ENCODE assay signal across 24 mouse cellular contexts in genomic region chr15:102273982-102274716, GRCm38 (mm10). TPM values are rescaled to one million over a fixed set of nuclear protein-coding genes. Genes with fewer than 3 reads are reported as not detected.
DNase-seq lines count a peak whose midpoint lies in the region; ATAC-seq and TF ChIP-seq lines count a peak whose summit lies in the region.
"Had no signal": no experiment of that assay in that cellular context is flagged by ENCODE, and none has a peak within 500 bp of the region (broad histone marks: within the 10 kb centered on the region; RNA-seq: fewer than 3 reads in every experiment).

No protein-coding gene starts in this region.

- H3K27ac ChIP-seq in embryonic facial prominence, embryonic 15.5 days (replicated peaks) = 0 out of 2 replicates have a peak overlapping the region, but pooled peaks have one; percentile 22
- no peak overlapping the region for H3K27ac ChIP-seq in embryonic facial prominence, embryonic 10.5 days (replicated peaks)
- H3K27ac ChIP-seq in liver, embryonic 14.5 days = no peak overlapping the region
- no peak overlapping the region for H3K27ac ChIP-seq in ES-Bruce4 (ENCODE audit: insufficient read depth, low read length)
- H3K27ac ChIP-seq: embryonic facial prominence, embryonic 12.5 days; heart, embryonic 10.5 days; midbrain, embryonic 13.5 days; neural tube, embryonic 15.5 days had no signal

- peak; percentile 17; the same call in 1 of the 2 replicates for TF ChIP-seq CTCF in liver, embryonic 14.5 days (IDR thresholded peaks at IDR 0.05; ENCODE audit: low read depth)
- peak; percentile 7 for TF ChIP-seq CTCF in ES-Bruce4 (IDR thresholded peaks at IDR 0.05; ENCODE audit: low read depth, low read length)

- no peak overlapping the region for H3K4me2 ChIP-seq in embryonic facial prominence, embryonic 15.5 days (replicated peaks)
- no peak overlapping the region for H3K4me2 ChIP-seq in liver, embryonic 14.5 days (ENCODE audit: low read depth)
- H3K4me2 ChIP-seq: embryonic facial prominence, embryonic 12.5 days; midbrain, embryonic 13.5 days; neural tube, embryonic 15.5 days had no signal

- no peak for DNase-seq in embryonic facial prominence, embryonic 10.5 days (ENCODE audit: low spot score)
- no peak for DNase-seq in liver, embryonic 14.5 days (ENCODE audit: low read depth in 3 of 3, low spot score in 3 of 3)
- no peak for DNase-seq in liver
- no peak for DNase-seq in kidney, postnatal 4 days
- DNase-seq in kidney, postnatal 10 days = no peak
- DNase-seq: adrenal gland, postnatal 36 days; cerebellum, adult 8-10 months; gastrocnemius, postnatal 25 days; left cerebral cortex, postnatal 4 days; right cerebral cortex, postnatal 14 days; spleen, adult 18-20 months; thymus, postnatal 4 days had no signal

- 74% methylated on average over 6 of the region's 6 CpGs for WGBS in embryonic facial prominence, embryonic 15.5 days
- 75% methylated on average over 6 of the region's 6 CpGs for WGBS in embryonic facial prominence, embryonic 10.5 days
- WGBS in liver, embryonic 14.5 days (ENCODE audit: insufficient replicate concordance) = 54% methylated on average over 6 of the region's 6 CpGs

- TF ChIP-seq POLR2A in ES-Bruce4 (IDR thresholded peaks at IDR 0.05; ENCODE audit: insufficient read depth, low read length) = no peak

- peaks cover 21% of the 10 kb centered on the region for H3K4me1 ChIP-seq in embryonic facial prominence, embryonic 15.5 days
- peaks cover 29% of the 10 kb centered on the region for H3K4me1 ChIP-seq in embryonic facial prominence, embryonic 10.5 days
- H3K4me1 ChIP-seq in liver, embryonic 14.5 days (replicated peaks; ENCODE audit: control insufficient read depth in 2 of 2, insufficient read depth in 2 of 2, low read length in 1 of 2) = peaks cover 2 to 3% of the 10 kb centered on the region in 2 experiments; a peak in 2 of 4 replicates
- no peaks in the 10 kb centered on the region for H3K4me1 ChIP-seq in ES-Bruce4 (ENCODE audit: control insufficient read depth, insufficient read depth, low read length)

- no peak overlapping the region for H3K9ac ChIP-seq in embryonic facial prominence, embryonic 15.5 days
- H3K9ac ChIP-seq in liver, embryonic 14.5 days (replicated peaks) = no peak overlapping the region
- H3K9ac ChIP-seq in ES-Bruce4 (ENCODE audit: low read depth, poor library complexity, severe bottlenecking) = no peak overlapping the region
- H3K9ac ChIP-seq: embryonic facial prominence, embryonic 12.5 days; midbrain, embryonic 13.5 days; neural tube, embryonic 15.5 days had no signal

- H3K27me3 ChIP-seq in embryonic facial prominence, embryonic 15.5 days = no peaks in the 10 kb centered on the region
- peaks cover 17% of the 10 kb centered on the region for H3K27me3 ChIP-seq in embryonic facial prominence, embryonic 10.5 days (replicated peaks; ENCODE audit: low read depth, poor library complexity, severe bottlenecking)
- peaks cover 9% of the 10 kb centered on the region for H3K27me3 ChIP-seq in liver, embryonic 14.5 days (ENCODE audit: control insufficient read depth, insufficient read depth, low read length)
- no peaks in the 10 kb centered on the region for H3K27me3 ChIP-seq in ES-Bruce4 (ENCODE audit: control insufficient read depth, insufficient read depth, low read length, poor library complexity, severe bottlenecking)
- H3K27me3 ChIP-seq: embryonic facial prominence, embryonic 12.5 days had no signal

- ATAC-seq in embryonic facial prominence, embryonic 15.5 days (ENCODE audit: insufficient number of reproducible peaks, low FRiP score, low TSS enrichment, low read depth) = no peak
- ATAC-seq in liver, embryonic 14.5 days (ENCODE audit: insufficient read depth) = no peak
- ATAC-seq in common myeloid progenitor, adult 5-6 weeks (replicated peaks; ENCODE audit: low read depth, poor library complexity, severe bottlenecking) = peak; percentile 24; the same call in 1 of the 2 replicates
- ATAC-seq: forebrain, embryonic 14.5 days; midbrain, embryonic 13.5 days had no signal

- H3K9me3 ChIP-seq in embryonic facial prominence, embryonic 15.5 days (replicated peaks) = no peaks in the 10 kb centered on the region
- no peaks in the 10 kb centered on the region for H3K9me3 ChIP-seq in embryonic facial prominence, embryonic 10.5 days
- no peaks in the 10 kb centered on the region for H3K9me3 ChIP-seq in liver, embryonic 14.5 days (ENCODE audit: control insufficient read depth, low read length)
- no peaks in the 10 kb centered on the region for H3K9me3 ChIP-seq in ES-Bruce4 (replicated peaks; ENCODE audit: control insufficient read depth, insufficient read depth, low read length, poor library complexity, severe bottlenecking)
- H3K9me3 ChIP-seq: embryonic facial prominence, embryonic 12.5 days; heart, embryonic 10.5 days; midbrain, embryonic 13.5 days; neural tube, embryonic 15.5 days had no signal

- no peaks in the 10 kb centered on the region for H3K36me3 ChIP-seq in embryonic facial prominence, embryonic 15.5 days
- no peaks in the 10 kb centered on the region for H3K36me3 ChIP-seq in embryonic facial prominence, embryonic 10.5 days (replicated peaks)
- no peaks in the 10 kb centered on the region for H3K36me3 ChIP-seq in liver, embryonic 14.5 days (replicated peaks; ENCODE audit: control insufficient read depth, insufficient read depth, low read depth)
- H3K36me3 ChIP-seq in ES-Bruce4 (ENCODE audit: control insufficient read depth, insufficient read depth, low read length, poor library complexity, severe bottlenecking) = no peaks in the 10 kb centered on the region
- H3K36me3 ChIP-seq: embryonic facial prominence, embryonic 12.5 days; heart, embryonic 10.5 days; midbrain, embryonic 13.5 days; neural tube, embryonic 15.5 days had no signal

- H3K4me3 ChIP-seq in embryonic facial prominence, embryonic 15.5 days (replicated peaks) = no peak overlapping the region
- H3K4me3 ChIP-seq in embryonic facial prominence, embryonic 10.5 days = no peak overlapping the region
- no peak overlapping the region for H3K4me3 ChIP-seq in liver, embryonic 14.5 days (ENCODE audit: insufficient read depth in 1 of 2, low read depth in 2 of 2, low read length in 2 of 2)
- no peak overlapping the region for H3K4me3 ChIP-seq in ES-Bruce4 (ENCODE audit: low read depth, low read length)
- H3K4me3 ChIP-seq: embryonic facial prominence, embryonic 12.5 days; heart, embryonic 10.5 days; midbrain, embryonic 13.5 days; neural tube, embryonic 15.5 days had no signal

- no peak for TF ChIP-seq EP300 in liver, embryonic 14.5 days (IDR thresholded peaks at IDR 0.05; ENCODE audit: low read depth)
- TF ChIP-seq EP300 in ES-Bruce4 (IDR thresholded peaks at IDR 0.05; ENCODE audit: insufficient read depth, low read depth, low read length) = no peak

RNA-seq across cellular contexts. Expression of gene Gm9918, which starts 3.8 kb away (rescaled TPM):
- 1.6 and 1.7 TPM in 2 replicates for polyA plus RNA-seq in embryonic facial prominence, embryonic 15.5 days (2015; fragmentation: Nextera tagmentation; extraction: Ambion mirVana)
- 0.75 and 1.3 TPM in 2 replicates for polyA plus RNA-seq in embryonic facial prominence, embryonic 10.5 days (2016; fragmentation: Nextera tagmentation; extraction: Ambion mirVana)
- 0.04 TPM in 1 of 2 replicates, not detected in the other for polyA plus RNA-seq in liver, embryonic 14.5 days (2012; rRNA removed)
- 0.04 TPM in 1 of 2 replicates, not detected in the other for polyA plus RNA-seq in liver, embryonic 14.5 days (2014; fragmentation: Nextera tagmentation; extraction: Ambion mirVana)
- polyA plus RNA-seq in ES-Bruce4 (2011; ENCODE audit: insufficient read depth, insufficient read length, low read depth, missing spikeins) = 0.81 and 1.1 TPM in 2 replicates
- not detected in 2 replicates for total RNA-seq in common myeloid progenitor, adult 5-6 weeks (2017)
- total RNA-seq: adrenal gland, postnatal 36 days; gastrocnemius, postnatal 25 days; layer of hippocampus, adult 18-20 months; left cerebral cortex, postnatal 4 days; liver, adult 2 months; megakaryocyte progenitor cell, adult 5-6 weeks had no signal
- polyA plus RNA-seq: forebrain, embryonic 14.5 days; heart, postnatal 0 days had no signal

RNA-seq across cellular contexts. Expression of gene Mfsd5, which starts 5.1 kb away (rescaled TPM):
- polyA plus RNA-seq in embryonic facial prominence, embryonic 15.5 days (2015; fragmentation: Nextera tagmentation; extraction: Ambion mirVana) = 84.0 and 88.6 TPM in 2 replicates
- polyA plus RNA-seq in embryonic facial prominence, embryonic 10.5 days (2016; fragmentation: Nextera tagmentation; extraction: Ambion mirVana) = 63.2 and 66.4 TPM in 2 replicates
- 13.4 and 15.4 TPM in 2 replicates for polyA plus RNA-seq in liver, embryonic 14.5 days (2012; rRNA removed)
- polyA plus RNA-seq in liver, embryonic 14.5 days (2014; fragmentation: Nextera tagmentation; extraction: Ambion mirVana) = 21.2 and 23.5 TPM in 2 replicates
- polyA plus RNA-seq in ES-Bruce4 (2011; ENCODE audit: insufficient read depth, insufficient read length, low read depth, missing spikeins) = 23.2 and 28.0 TPM in 2 replicates
- total RNA-seq in common myeloid progenitor, adult 5-6 weeks (2017) = 16.8 and 21.0 TPM in 2 replicates

RNA-seq across cellular contexts. Expression of gene Rarg, which starts 16.8 kb away (rescaled TPM):
- polyA plus RNA-seq in embryonic facial prominence, embryonic 15.5 days (2015; fragmentation: Nextera tagmentation; extraction: Ambion mirVana) = 112 and 123 TPM in 2 replicates
- polyA plus RNA-seq in embryonic facial prominence, embryonic 10.5 days (2016; fragmentation: Nextera tagmentation; extraction: Ambion mirVana) = 77.8 and 90.2 TPM in 2 replicates
- polyA plus RNA-seq in liver, embryonic 14.5 days (2012; rRNA removed) = 2.3 and 2.5 TPM in 2 replicates
- 1.9 and 2.1 TPM in 2 replicates for polyA plus RNA-seq in liver, embryonic 14.5 days (2014; fragmentation: Nextera tagmentation; extraction: Ambion mirVana)
- polyA plus RNA-seq in ES-Bruce4 (2011; ENCODE audit: insufficient read depth, insufficient read length, low read depth, missing spikeins) = 38.6 and 42.7 TPM in 2 replicates
- 1.2 and 3.9 TPM in 2 replicates for total RNA-seq in common myeloid progenitor, adult 5-6 weeks (2017)

RNA-seq across cellular contexts. Expression of gene Espl1, which starts 21.9 kb away (rescaled TPM):
- polyA plus RNA-seq in embryonic facial prominence, embryonic 15.5 days (2015; fragmentation: Nextera tagmentation; extraction: Ambion mirVana) = 20.2 and 24.5 TPM in 2 replicates
- 55.4 and 57.6 TPM in 2 replicates for polyA plus RNA-seq in embryonic facial prominence, embryonic 10.5 days (2016; fragmentation: Nextera tagmentation; extraction: Ambion mirVana)
- 17.0 and 17.3 TPM in 2 replicates for polyA plus RNA-seq in liver, embryonic 14.5 days (2012; rRNA removed)
- 25.6 and 28.2 TPM in 2 replicates for polyA plus RNA-seq in liver, embryonic 14.5 days (2014; fragmentation: Nextera tagmentation; extraction: Ambion mirVana)
- polyA plus RNA-seq in ES-Bruce4 (2011; ENCODE audit: insufficient read depth, insufficient read length, low read depth, missing spikeins) = 68.7 and 71.7 TPM in 2 replicates
- 24.6 and 39.7 TPM in 2 replicates for total RNA-seq in common myeloid progenitor, adult 5-6 weeks (2017)

RNA-seq across cellular contexts. Expression of gene Itgb7, which starts 42.4 kb away (rescaled TPM):
- polyA plus RNA-seq in embryonic facial prominence, embryonic 15.5 days (2015; fragmentation: Nextera tagmentation; extraction: Ambion mirVana) = 5.8 and 6.8 TPM in 2 replicates
- 1.1 and 1.6 TPM in 2 replicates for polyA plus RNA-seq in embryonic facial prominence, embryonic 10.5 days (2016; fragmentation: Nextera tagmentation; extraction: Ambion mirVana)
- 1.6 and 2.7 TPM in 2 replicates for polyA plus RNA-seq in liver, embryonic 14.5 days (2012; rRNA removed)
- 5.6 and 5.7 TPM in 2 replicates for polyA plus RNA-seq in liver, embryonic 14.5 days (2014; fragmentation: Nextera tagmentation; extraction: Ambion mirVana)
- polyA plus RNA-seq in ES-Bruce4 (2011; ENCODE audit: insufficient read depth, insufficient read length, low read depth, missing spikeins) = 3.1 and 9.7 TPM in 2 replicates
- 81.3 and 108 TPM in 2 replicates for total RNA-seq in common myeloid progenitor, adult 5-6 weeks (2017)

Comparison
In these comparisons a context has a peak if more than half of its experiments do, and no peak if none do; other contexts are left out.
1. RNA of gene Rarg, which starts 16.8 kb away (polyA plus RNA-seq): 112 to 123 TPM in embryonic facial prominence, embryonic 15.5 days, 77.8 to 90.2 TPM in embryonic facial prominence, embryonic 10.5 days and 38.6 to 42.7 TPM in ES-Bruce4; 1.9 to 2.5 TPM in liver, embryonic 14.5 days; every median in the first group is over 10 times any median in the second.